Mouse (Mus musculus): ENCODE measurements at regions not wholly inside any gene's neighbourhood (a gene's known extent, or its start where the extent isn't known, plus 50 kb on each side); places are given as distances from the start of the nearest gene placed in this dataset.
A peak's percentile ranks its signal among the peaks of the same experiment; 100 is the strongest.

- no peak for DNase-seq
These were observed 481.7 kb upstream of the Tenm4 start for GRCm38 (mm10) chr7:95689161-95689833.

GRCm38 (mm10) chr7:95699506-95699905, 471.5 kb upstream of the Tenm4 start:
- no peak for DNase-seq

GRCm38 (mm10) chr7:95710088-95710487, 461.0 kb upstream of the Tenm4 start:
- DNase-seq = no peak

GRCm38 (mm10) chr7:95720083-95720482, 451.0 kb upstream of the Tenm4 start:
- peak; percentile 9 to 24 for DNase-seq

GRCm38 (mm10) chr7:95725716-95726487, 445.1 kb upstream of the Tenm4 start:
- no peak for DNase-seq

GRCm38 (mm10) chr7:95733807-95734206, 437.2 kb upstream of the Tenm4 start:
- no peak for DNase-seq

GRCm38 (mm10) chr7:95734587-95734986, 436.5 kb upstream of the Tenm4 start:
- no peak for DNase-seq

GRCm38 (mm10) chr7:95736716-95737115, 434.3 kb upstream of the Tenm4 start:
- no peak for DNase-seq

- DNase-seq = no peak
These were observed 432.3 kb upstream of the Tenm4 start for GRCm38 (mm10) chr7:95738725-95739245.

- DNase-seq = no peak
These were observed 431.3 kb upstream of the Tenm4 start for GRCm38 (mm10) chr7:95739779-95740178.

GRCm38 (mm10) chr7:95758375-95758774, 412.7 kb upstream of the Tenm4 start:
- DNase-seq = no peak

GRCm38 (mm10) chr7:95760945-95761661, 409.9 kb upstream of the Tenm4 start:
- no peak for DNase-seq

GRCm38 (mm10) chr7:95766356-95767150, 404.5 kb upstream of the Tenm4 start:
- DNase-seq = no peak

GRCm38 (mm10) chr7:95784523-95784922, 386.5 kb upstream of the Tenm4 start:
- peak; percentile 8 to 29 for DNase-seq

GRCm38 (mm10) chr7:95787543-95787942, 383.5 kb upstream of the Tenm4 start:
- DNase-seq = no peak

- no peak for DNase-seq
These were observed 383.1 kb upstream of the Tenm4 start for GRCm38 (mm10) chr7:95787951-95788350.

- DNase-seq = no peak
These were observed 381.6 kb upstream of the Tenm4 start for GRCm38 (mm10) chr7:95789424-95789823.

GRCm38 (mm10) chr7:95799022-95799421, 372.0 kb upstream of the Tenm4 start:
- DNase-seq = no peak

- DNase-seq = no peak
These were observed 361.4 kb upstream of the Tenm4 start for GRCm38 (mm10) chr7:95809626-95810025.

- DNase-seq = no peak
These were observed 360.9 kb upstream of the Tenm4 start for GRCm38 (mm10) chr7:95810096-95810495.

GRCm38 (mm10) chr7:95814865-95815264, 356.2 kb upstream of the Tenm4 start:
- no peak for DNase-seq

- no peak for DNase-seq
These were observed 347.5 kb upstream of the Tenm4 start for GRCm38 (mm10) chr7:95823539-95823938.

GRCm38 (mm10) chr7:95829889-95830288, 341.2 kb upstream of the Tenm4 start:
- DNase-seq = no peak

Data from kidney, postnatal 4 days (tissue).